Mouse (Mus musculus): ENCODE results near the gene Mboat1. TPM values are rescaled to one million over a fixed set of nuclear protein-coding genes. Genes with fewer than 3 reads are reported as not detected.

Gene Mboat1
- total and polyA plus RNA-seq, 2 experiments from 2014 or later = 3.5 to 3.8 TPM

DNA sequence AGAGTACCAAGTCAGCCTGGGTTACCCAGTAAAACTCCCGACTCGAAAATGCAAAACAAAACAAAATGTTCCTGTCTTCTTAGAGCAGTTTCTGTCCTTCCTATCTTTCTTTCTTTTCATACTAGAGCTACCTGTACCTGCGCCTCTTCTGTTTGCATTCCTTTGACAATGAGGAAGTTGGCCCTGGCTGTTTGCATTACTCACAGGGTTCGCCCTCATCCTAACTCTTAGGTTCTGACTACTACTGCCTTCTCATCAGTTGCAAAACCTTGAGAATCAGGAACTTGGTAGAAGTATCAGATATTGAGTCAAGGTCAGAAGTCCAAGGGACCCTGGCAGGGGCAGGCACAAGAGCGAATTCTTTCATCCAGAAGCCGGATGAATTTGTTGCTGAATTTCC is 1.7 kb downstream of the Mboat1 start:
- no peak overlapping the region for H3K4me2 ChIP-seq (ENCODE audit: low read depth)
- H3K4me1 ChIP-seq (ENCODE audit: insufficient read depth) = no peaks in the 10 kb centered on the region
- H3K9ac ChIP-seq = no peak overlapping the region
- ATAC-seq (no peak), DNase-seq (no peak)
- H3K27me3 ChIP-seq (ENCODE audit: insufficient read depth, low read length) = no peaks in the 10 kb centered on the region
- no peak for TF ChIP-seq CTCF (IDR thresholded peaks at IDR 0.05; ENCODE audit: low read depth)
- no peaks in the 10 kb centered on the region for H3K36me3 ChIP-seq (ENCODE audit: insufficient read depth)
- H3K27ac ChIP-seq (ENCODE audit: low read depth, low read length) = no peak overlapping the region
- no peaks in the 10 kb centered on the region for H3K9me3 ChIP-seq (ENCODE audit: low read length)
- WGBS = 89% methylated on average over 6 of the region's 6 CpGs
- H3K4me3 ChIP-seq (ENCODE audit: low read depth, low read length) = no peak overlapping the region

- Histone ChIP-seq H3K27ac (ENCODE audit: low read depth, low read length) (no peak overlapping the region), H3K9ac (no peak overlapping the region), H3K9me3 (ENCODE audit: low read length) (no peaks in the 10 kb centered on the region), H3K4me3 (ENCODE audit: low read depth, low read length) (no peak overlapping the region), H3K4me2 (ENCODE audit: low read depth) (no peak overlapping the region), H3K27me3 (ENCODE audit: insufficient read depth, low read length) (no peaks in the 10 kb centered on the region), H3K4me1 (ENCODE audit: insufficient read depth) (no peaks in the 10 kb centered on the region), H3K36me3 (ENCODE audit: insufficient read depth) (no peaks in the 10 kb centered on the region)
- ATAC-seq (no peak), DNase-seq (no peak)
- TF ChIP-seq CTCF (IDR thresholded peaks at IDR 0.05; ENCODE audit: low read depth) = no peak
- 90% methylated on average over 5 of the region's 5 CpGs for WGBS
Observed at GRCm38 (mm10) chr13:30140149-30140548, 3.9 kb downstream of the Mboat1 start.

DNA sequence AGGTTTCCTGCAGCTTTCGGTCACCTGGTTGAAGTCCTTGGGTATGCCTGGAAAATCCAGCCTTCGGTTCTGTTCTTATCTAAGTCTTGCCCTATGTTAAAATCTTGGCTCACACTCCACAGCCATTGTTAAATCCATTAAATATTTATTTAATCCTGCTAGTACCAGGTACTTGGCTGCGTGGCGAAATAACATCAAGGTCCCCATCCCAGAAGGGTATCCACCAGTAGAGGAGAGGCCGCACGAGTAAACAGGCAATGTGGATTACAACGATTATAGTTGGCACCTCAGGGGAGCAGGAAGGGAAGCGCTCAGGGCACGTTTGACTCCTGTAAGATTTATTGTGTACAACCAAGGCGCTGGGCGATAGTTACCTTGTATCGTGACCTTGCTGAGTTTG is 4.4 kb downstream of the Mboat1 start:
- DNase-seq (no peak), ATAC-seq (no peak)
- Histone ChIP-seq H3K36me3 (ENCODE audit: insufficient read depth) (no peaks in the 10 kb centered on the region), H3K9ac (no peak overlapping the region), H3K27me3 (ENCODE audit: insufficient read depth, low read length) (no peaks in the 10 kb centered on the region), H3K4me3 (ENCODE audit: low read depth, low read length) (no peak overlapping the region), H3K27ac (ENCODE audit: low read depth, low read length) (no peak overlapping the region), H3K9me3 (ENCODE audit: low read length) (no peaks in the 10 kb centered on the region), H3K4me1 (ENCODE audit: insufficient read depth) (no peaks in the 10 kb centered on the region), H3K4me2 (ENCODE audit: low read depth) (no peak overlapping the region)
- TF ChIP-seq CTCF (IDR thresholded peaks at IDR 0.05; ENCODE audit: low read depth) = no peak
- WGBS = 94% methylated on average over 12 of the region's 12 CpGs

DNA sequence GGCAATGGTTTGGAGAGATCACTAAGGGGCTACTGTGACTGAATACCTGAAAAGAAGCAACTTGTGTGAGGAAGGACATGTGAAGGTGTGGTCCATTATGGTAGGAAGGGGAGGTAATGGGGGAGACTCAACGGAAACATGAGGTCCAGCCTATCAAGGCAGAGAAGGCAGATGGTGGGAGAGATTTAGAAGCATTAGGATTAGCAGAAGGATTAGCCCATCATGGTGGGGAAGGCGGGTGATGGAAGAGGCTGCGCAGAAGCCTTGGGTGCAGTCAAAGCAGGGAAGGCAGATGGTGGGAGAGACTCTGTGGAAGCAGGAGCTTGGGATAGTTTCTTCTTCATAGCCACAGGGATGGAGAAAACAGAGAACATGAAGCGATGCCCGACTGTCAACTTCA is 5.7 kb downstream of the Mboat1 start:
- no peak for TF ChIP-seq CTCF (IDR thresholded peaks at IDR 0.05; ENCODE audit: low read depth)
- no peaks in the 10 kb centered on the region for H3K36me3 ChIP-seq (ENCODE audit: insufficient read depth)
- H3K27ac ChIP-seq (ENCODE audit: low read depth, low read length) = no peak overlapping the region
- H3K4me3 ChIP-seq (ENCODE audit: low read depth, low read length) = no peak overlapping the region
- WGBS = 97% methylated on average over 5 of the region's 5 CpGs
- H3K9me3 ChIP-seq (ENCODE audit: low read length) = no peaks in the 10 kb centered on the region
- H3K4me2 ChIP-seq (ENCODE audit: low read depth) = no peak overlapping the region
- no peaks in the 10 kb centered on the region for H3K27me3 ChIP-seq (ENCODE audit: insufficient read depth, low read length)
- ATAC-seq (no peak), DNase-seq (no peak)
- no peak overlapping the region for H3K9ac ChIP-seq
- no peaks in the 10 kb centered on the region for H3K4me1 ChIP-seq (ENCODE audit: insufficient read depth)

DNA sequence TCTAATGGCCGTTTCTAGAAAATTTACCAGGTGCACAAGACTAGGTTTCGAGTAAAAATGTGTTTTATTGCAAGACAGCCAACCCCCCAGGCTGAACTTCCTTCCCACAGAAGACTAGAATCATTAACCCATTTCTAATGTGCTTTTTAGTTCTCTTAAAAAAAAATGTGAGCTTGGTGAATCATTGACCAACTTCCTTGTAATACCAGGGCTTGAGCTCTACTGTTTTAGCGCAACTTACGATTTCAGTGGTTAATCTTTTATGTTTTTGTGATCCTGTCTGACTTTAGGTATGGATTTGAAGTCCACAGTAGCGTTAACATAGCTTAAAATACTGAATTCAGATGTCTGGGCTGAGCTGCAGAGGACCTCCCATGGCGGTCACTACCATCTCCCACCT is 10.2 kb downstream of the Mboat1 start:
- Histone ChIP-seq H3K4me3 (ENCODE audit: low read depth, low read length) (no peak overlapping the region), H3K36me3 (ENCODE audit: insufficient read depth) (no peaks in the 10 kb centered on the region), H3K4me2 (ENCODE audit: low read depth) (no peak overlapping the region), H3K4me1 (ENCODE audit: insufficient read depth) (no peaks in the 10 kb centered on the region), H3K9me3 (ENCODE audit: low read length) (no peaks in the 10 kb centered on the region), H3K27me3 (ENCODE audit: insufficient read depth, low read length) (no peaks in the 10 kb centered on the region), H3K9ac (no peak overlapping the region), H3K27ac (ENCODE audit: low read depth, low read length) (no peak overlapping the region)
- ATAC-seq (no peak), DNase-seq (no peak)
- WGBS = 94% methylated on average over 6 of the region's 6 CpGs
- TF ChIP-seq CTCF (IDR thresholded peaks at IDR 0.05; ENCODE audit: low read depth) = no peak

DNA sequence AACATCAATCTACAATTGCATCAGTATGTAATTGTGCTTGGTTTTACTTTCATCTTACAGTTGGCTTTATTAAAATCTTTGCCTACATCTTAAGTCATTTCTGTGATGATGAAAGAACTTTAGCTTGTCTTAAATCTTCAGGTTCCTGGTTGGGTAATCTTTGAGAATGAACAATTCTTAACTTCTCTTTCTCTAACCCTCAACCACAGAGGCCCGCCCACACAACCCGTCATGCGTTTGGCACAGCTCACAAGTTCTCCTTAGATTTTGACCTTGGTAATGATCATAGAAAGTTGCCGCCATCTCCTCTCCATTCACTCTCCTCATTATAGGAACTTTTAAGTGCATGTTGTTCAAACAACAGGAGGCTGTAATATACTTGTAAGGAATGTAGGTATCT is 18.0 kb downstream of the Mboat1 start:
- H3K27ac ChIP-seq (ENCODE audit: low read depth, low read length) = no peak overlapping the region
- TF ChIP-seq CTCF (IDR thresholded peaks at IDR 0.05; ENCODE audit: low read depth) = no peak
- no peak overlapping the region for H3K4me3 ChIP-seq (ENCODE audit: low read depth, low read length)
- no peak overlapping the region for H3K9ac ChIP-seq
- H3K27me3 ChIP-seq (ENCODE audit: insufficient read depth, low read length) = no peaks in the 10 kb centered on the region
- WGBS = 87% methylated on average over 4 of the region's 4 CpGs
- no peaks in the 10 kb centered on the region for H3K9me3 ChIP-seq (ENCODE audit: low read length)
- no peaks in the 10 kb centered on the region for H3K4me1 ChIP-seq (ENCODE audit: insufficient read depth)
- ATAC-seq = no peak
- H3K36me3 ChIP-seq (ENCODE audit: insufficient read depth) = no peaks in the 10 kb centered on the region
- no peak overlapping the region for H3K4me2 ChIP-seq (ENCODE audit: low read depth)
- no peak for DNase-seq

DNA sequence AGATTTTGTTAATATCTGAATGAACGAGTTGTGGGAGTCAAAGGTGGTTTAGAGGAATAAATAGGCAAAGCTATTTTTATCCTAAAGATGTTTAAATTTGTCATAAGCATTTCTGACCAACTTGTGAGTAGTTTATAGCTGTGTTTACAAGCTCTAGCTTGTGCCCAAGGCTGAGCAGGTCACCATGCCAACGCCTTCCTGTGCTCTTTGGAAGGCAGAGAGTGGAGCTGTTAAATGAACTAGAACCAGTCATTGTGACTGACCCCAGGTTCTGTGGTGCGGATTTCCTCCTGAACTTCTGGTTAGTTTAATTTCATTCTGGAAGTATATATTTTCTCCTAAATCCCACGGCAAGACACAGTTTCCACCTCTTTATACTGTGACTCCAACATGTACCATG is 23.3 kb downstream of the Mboat1 start:
- TF ChIP-seq CTCF (IDR thresholded peaks at IDR 0.05; ENCODE audit: low read depth) = no peak
- 88% methylated on average over 4 of the region's 4 CpGs for WGBS
- no peak for ATAC-seq

GRCm38 (mm10) chr13:30163521-30163920 is 27.2 kb downstream of the Mboat1 start:
- no peaks in the 10 kb centered on the region for H3K27me3 ChIP-seq (ENCODE audit: insufficient read depth, low read length)
- WGBS = 71% methylated on average over 2 of the region's 2 CpGs
- no peak for DNase-seq
- H3K9ac ChIP-seq = no peak overlapping the region
- H3K4me2 ChIP-seq (ENCODE audit: low read depth) = no peak overlapping the region
- H3K4me1 ChIP-seq (ENCODE audit: insufficient read depth) = no peaks in the 10 kb centered on the region
- H3K9me3 ChIP-seq (ENCODE audit: low read length) = no peaks in the 10 kb centered on the region
- H3K4me3 ChIP-seq (ENCODE audit: low read depth, low read length) = no peak overlapping the region
- TF ChIP-seq CTCF (IDR thresholded peaks at IDR 0.05; ENCODE audit: low read depth) = no peak
- no peak overlapping the region for H3K27ac ChIP-seq (ENCODE audit: low read depth, low read length)
- no peaks in the 10 kb centered on the region for H3K36me3 ChIP-seq (ENCODE audit: insufficient read depth)
- ATAC-seq = no peak

More for the DNA sequence above, 23.3 kb downstream of the Mboat1 start:
- Histone ChIP-seq H3K9me3 (ENCODE audit: low read length) (no peaks in the 10 kb centered on the region), H3K4me3 (ENCODE audit: low read depth, low read length) (no peak overlapping the region), H3K27me3 (ENCODE audit: insufficient read depth, low read length) (no peaks in the 10 kb centered on the region), H3K36me3 (ENCODE audit: insufficient read depth) (no peaks in the 10 kb centered on the region), H3K4me1 (ENCODE audit: insufficient read depth) (no peaks in the 10 kb centered on the region), H3K4me2 (ENCODE audit: low read depth) (no peak overlapping the region), H3K27ac (ENCODE audit: low read depth, low read length) (no peak overlapping the region), H3K9ac (no peak overlapping the region)
- DNase-seq = no peak
